Mouse (Mus musculus): ENCODE measurements around the gene Nectin3.

- TF ChIP-seq CTCF (IDR thresholded peaks at IDR 0.05; ENCODE audit: low read depth, low read length) (no peak), GATA1 (IDR thresholded peaks at IDR 0.05; ENCODE audit: borderline replicate concordance, low read length) (no peak), TAL1 (conservative IDR thresholded peaks at IDR 0.05; ENCODE audit: low read depth, low read length) (no peak), POLR2AphosphoS5 (IDR thresholded peaks at IDR 0.05; ENCODE audit: insufficient replicate concordance, low read depth, low read length) (no peak), GATA2 (IDR thresholded peaks at IDR 0.05; ENCODE audit: borderline replicate concordance, low read depth, low read length) (no peak)
Measured at GRCm38 (mm10) chr16:46519606-46520005, 21.3 kb upstream of the Nectin3 start.

Measured in G1E (cell line).